ENCODE assay signal across 28 mouse cellular contexts in genomic region chr6:71189578-71189977, GRCm38 (mm10). TPM values are rescaled to one million over a fixed set of nuclear protein-coding genes. Genes with fewer than 3 reads are reported as not detected.
A peak's percentile ranks its signal among the peaks of the same experiment; 100 is the strongest.
DNase-seq lines count a peak whose midpoint lies in the region; ATAC-seq lines count a peak whose summit lies in the region.
"Had no signal": no experiment of that assay in that cellular context is flagged by ENCODE, and none has a peak within 500 bp of the region (broad histone marks: within the 10 kb centered on the region; RNA-seq: fewer than 3 reads in every experiment).

No protein-coding gene starts in this region.

- peak; percentile 17 for DNase-seq in embryo, embryonic 10 days (ENCODE audit: low spot score)
- no peak for DNase-seq in embryo, embryonic 11 days
- DNase-seq in kidney, postnatal 36 days = peak; percentile 6 to 9
- DNase-seq in lung, postnatal 36 days = peak; percentile 34
- no peak for DNase-seq in lung, postnatal 4 days
- DNase-seq in mesoderm, embryonic 11.5 days (ENCODE audit: low read depth, low spot score) = peak; percentile 9
- DNase-seq in left cerebral cortex, adult 9 months (ENCODE audit: low spot score in 2 of 2) = no peak
- DNase-seq: cerebellum, adult 11 months; cerebellum, adult 9-10 months; cerebellum, postnatal 36 days; gastrocnemius, postnatal 14 days; heart, postnatal 36 days; right cerebral cortex, postnatal 4 days; thymus, postnatal 4 days had no signal

- WGBS in kidney, embryonic 15.5 days = 21% methylated on average over 1 of the region's 1 CpGs

- H3K4me2 ChIP-seq in kidney, embryonic 15.5 days = no peak overlapping the region
- H3K4me2 ChIP-seq: embryonic facial prominence, embryonic 15.5 days; forebrain, embryonic 13.5 days; heart, embryonic 11.5 days; hindbrain, embryonic 12.5 days; intestine, embryonic 15.5 days; limb, embryonic 13.5 days; midbrain, embryonic 12.5 days; neural tube, embryonic 13.5 days had no signal

- no peak overlapping the region for H3K27ac ChIP-seq in kidney, embryonic 15.5 days
- H3K27ac ChIP-seq: embryonic facial prominence, embryonic 10.5 days; embryonic facial prominence, embryonic 15.5 days; forebrain, embryonic 13.5 days; hindbrain, embryonic 12.5 days; hindbrain, postnatal 0 days; intestine, embryonic 15.5 days; kidney, postnatal 0 days; limb, embryonic 13.5 days; liver, embryonic 14.5 days; midbrain, embryonic 12.5 days; neural tube, embryonic 13.5 days had no signal

- no peak for ATAC-seq in kidney, embryonic 15.5 days (replicated peaks; ENCODE audit: low FRiP score)
- ATAC-seq: forebrain, embryonic 13.5 days; hindbrain, postnatal 0 days; intestine, embryonic 15.5 days; Patski had no signal

- H3K4me3 ChIP-seq in kidney, embryonic 15.5 days (replicated peaks) = no peak overlapping the region
- H3K4me3 ChIP-seq: embryonic facial prominence, embryonic 10.5 days; embryonic facial prominence, embryonic 15.5 days; forebrain, embryonic 13.5 days; hindbrain, embryonic 12.5 days; intestine, embryonic 15.5 days; limb, embryonic 13.5 days; midbrain, embryonic 12.5 days; neural tube, embryonic 13.5 days had no signal

- H3K9me3 ChIP-seq in kidney, embryonic 15.5 days (replicated peaks) = no peaks in the 10 kb centered on the region
- H3K9me3 ChIP-seq: embryonic facial prominence, embryonic 10.5 days; embryonic facial prominence, embryonic 15.5 days; forebrain, embryonic 13.5 days; hindbrain, embryonic 12.5 days; intestine, embryonic 15.5 days; limb, embryonic 13.5 days; midbrain, embryonic 12.5 days; neural tube, embryonic 13.5 days had no signal

- H3K9ac ChIP-seq in kidney, embryonic 15.5 days = no peak overlapping the region
- H3K9ac ChIP-seq: embryonic facial prominence, embryonic 15.5 days; forebrain, embryonic 13.5 days; hindbrain, embryonic 12.5 days; intestine, embryonic 15.5 days; limb, embryonic 13.5 days; liver, embryonic 14.5 days; midbrain, embryonic 12.5 days; neural tube, embryonic 13.5 days had no signal

- H3K36me3 ChIP-seq in kidney, embryonic 15.5 days = no peaks in the 10 kb centered on the region
- H3K36me3 ChIP-seq: embryonic facial prominence, embryonic 10.5 days; embryonic facial prominence, embryonic 15.5 days; hindbrain, embryonic 12.5 days; intestine, embryonic 15.5 days; limb, embryonic 13.5 days; midbrain, embryonic 12.5 days; neural tube, embryonic 13.5 days had no signal

- no peaks in the 10 kb centered on the region for H3K4me1 ChIP-seq in kidney, embryonic 15.5 days
- H3K4me1 ChIP-seq: embryonic facial prominence, embryonic 10.5 days; embryonic facial prominence, embryonic 15.5 days; forebrain, embryonic 13.5 days; hindbrain, embryonic 12.5 days; intestine, embryonic 15.5 days; limb, embryonic 13.5 days; midbrain, embryonic 12.5 days; neural tube, embryonic 13.5 days had no signal

- H3K27me3 ChIP-seq in kidney, embryonic 15.5 days = no peaks in the 10 kb centered on the region
- H3K27me3 ChIP-seq: embryonic facial prominence, embryonic 15.5 days; forebrain, embryonic 13.5 days; hindbrain, embryonic 12.5 days; intestine, embryonic 15.5 days; limb, embryonic 13.5 days; midbrain, embryonic 12.5 days; neural tube, embryonic 13.5 days; Patski had no signal

RNA-seq across cellular contexts. Expression of gene Fabp1, which starts 10.0 kb away (rescaled TPM):
- polyA plus RNA-seq in kidney, embryonic 15.5 days (2015; fragmentation: Nextera tagmentation; extraction: Ambion mirVana) = 3.5 and 4.4 TPM in 2 replicates
- polyA plus RNA-seq: embryonic facial prominence, embryonic 10.5 days; forebrain, embryonic 13.5 days; hindbrain, embryonic 12.5 days; hindbrain, postnatal 0 days; midbrain, embryonic 12.5 days; Patski had no signal

RNA-seq across cellular contexts. Expression of gene Thnsl2, which starts 45.3 kb away (rescaled TPM):
- 36.7 and 39.9 TPM in 2 replicates for polyA plus RNA-seq in kidney, embryonic 15.5 days (2015; fragmentation: Nextera tagmentation; extraction: Ambion mirVana)

Comparison
In these comparisons a context has a peak if more than half of its experiments do, and no peak if none do; other contexts are left out.
1. DNase-seq: peak in embryo, embryonic 10 days (single experiment), kidney, postnatal 36 days (2 of 2), lung, postnatal 36 days (single experiment) and mesoderm, embryonic 11.5 days (single experiment); none in embryo, embryonic 11 days (single experiment), lung, postnatal 4 days (0 of 2) and left cerebral cortex, adult 9 months (0 of 2).